Mouse (Mus musculus): ENCODE results near the gene Tomm20l. TPM values are rescaled to one million over a fixed set of nuclear protein-coding genes. Genes with fewer than 3 reads are reported as not detected.
"Not testable (repeated sequence)": the region's sequence is repeated elsewhere in the genome, so short reads cannot be mapped to it uniquely, and the experiment has no call there.

The Tomm20l gene
- total RNA-seq (2014; rRNA removed) = 5.4 TPM in 1 of 2 replicates, not detected in the other
- polyA plus RNA-seq (2015; fragmentation: Nextera tagmentation; extraction: Ambion mirVana) = 0.45 TPM in 1 of 2 replicates, not detected in the other

DNA sequence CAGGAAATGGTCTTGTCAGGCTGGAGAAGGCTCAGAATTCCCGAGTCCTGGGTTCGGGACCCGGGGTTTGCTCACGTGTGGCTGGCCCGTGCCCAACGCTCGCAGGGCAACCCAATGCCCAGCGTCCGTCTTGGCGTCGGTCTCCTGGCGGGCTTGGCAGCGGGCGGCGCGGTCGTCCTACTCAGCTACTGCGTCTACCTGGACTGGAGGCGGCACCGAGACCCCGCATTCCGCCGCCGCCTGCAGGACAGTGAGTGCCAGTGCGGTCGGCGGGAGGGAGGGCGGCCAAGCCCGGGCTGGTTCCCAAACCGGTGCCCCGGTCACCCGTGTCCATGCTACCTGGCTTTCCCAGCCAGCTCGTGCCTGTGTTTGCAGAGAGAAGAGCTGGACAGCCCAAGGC, at the start of gene Tomm20l:
Gene Tomm20l (plus strand): TSS at position 98 of the 400 bp plus-strand sequence.
- 12% methylated on average over 28 of the region's 33 CpGs for WGBS
- TF ChIP-seq CTCF (IDR thresholded peaks at IDR 0.05) = peak; percentile 33; the same call in 1 of the 2 replicates
- ATAC-seq (ENCODE audit: low FRiP score) (no peak), DNase-seq (ENCODE audit: low spot score) (no peak)
- Histone ChIP-seq H3K4me1 (ENCODE audit: insufficient read depth, low read length) (peaks cover 4% of the 10 kb centered on the region), H3K4me3 (ENCODE audit: low read depth, low read length) (peak within 1 kb of the TSS; percentile 14), H3K4me2 (ENCODE audit: low read depth, low read length, poor library complexity, severe bottlenecking) (peak within 1 kb of the TSS; percentile 41), H3K9me3 (ENCODE audit: low read length) (no peaks in the 10 kb centered on the region), H3K36me3 (ENCODE audit: insufficient read depth, low read length) (no peaks in the 10 kb centered on the region), H3K9ac (replicated peaks; ENCODE audit: low read length, poor library complexity, severe bottlenecking) (no peak within 1 kb of the TSS), H3K27me3 (ENCODE audit: insufficient read depth, low read length) (no peaks in the 10 kb centered on the region), H3K27ac (ENCODE audit: low read depth, low read length) (no peak within 1 kb of the TSS)

GRCm38 (mm10) chr12:71069846-71070245, 41.4 kb upstream of the Tomm20l start:
- H3K4me2 ChIP-seq (ENCODE audit: low read depth, low read length, poor library complexity, severe bottlenecking) = no peak overlapping the region
- TF ChIP-seq CTCF (IDR thresholded peaks at IDR 0.05) = no peak
- ATAC-seq (ENCODE audit: low FRiP score) (no peak), DNase-seq (ENCODE audit: low spot score) (no peak)
- H3K4me3 ChIP-seq (ENCODE audit: low read depth, low read length) = no peak overlapping the region
- peaks cover 67% of the 10 kb centered on the region for H3K36me3 ChIP-seq (ENCODE audit: insufficient read depth, low read length)
- no peaks in the 10 kb centered on the region for H3K9me3 ChIP-seq (ENCODE audit: low read length)
- no peak overlapping the region for H3K27ac ChIP-seq (ENCODE audit: low read depth, low read length)
- H3K9ac ChIP-seq (replicated peaks; ENCODE audit: low read length, poor library complexity, severe bottlenecking) = no peak overlapping the region
- H3K4me1 ChIP-seq (ENCODE audit: insufficient read depth, low read length) = no peaks in the 10 kb centered on the region
- no peaks in the 10 kb centered on the region for H3K27me3 ChIP-seq (ENCODE audit: insufficient read depth, low read length)
- WGBS = 96% methylated on average over 17 of the region's 17 CpGs

DNA sequence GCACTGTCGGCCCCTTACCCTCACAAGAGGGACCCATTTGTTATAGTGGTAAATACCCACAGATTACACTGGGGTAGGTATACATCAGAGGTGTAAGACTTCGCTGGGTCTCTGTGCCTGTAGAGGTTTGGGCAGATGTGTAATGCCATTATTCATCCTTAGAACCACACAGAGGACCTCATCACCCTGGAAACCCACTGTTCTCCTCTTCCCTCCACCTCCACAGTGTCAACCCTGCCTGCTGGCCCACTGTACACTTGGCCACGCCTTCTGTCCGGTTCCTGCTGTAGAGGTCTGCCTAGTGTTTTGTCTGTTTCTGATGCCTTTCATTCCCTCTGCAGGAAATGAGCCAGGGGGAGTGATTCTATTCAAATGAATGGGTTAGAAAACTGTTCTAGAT, 39.2 kb upstream of the Tomm20l start:
- H3K4me1 ChIP-seq (ENCODE audit: insufficient read depth, low read length) = no peaks in the 10 kb centered on the region
- H3K4me2 ChIP-seq (ENCODE audit: low read depth, low read length, poor library complexity, severe bottlenecking) = no peak overlapping the region
- no peak for TF ChIP-seq CTCF (IDR thresholded peaks at IDR 0.05)
- no peaks in the 10 kb centered on the region for H3K27me3 ChIP-seq (ENCODE audit: insufficient read depth, low read length)
- 90% methylated on average over 4 of the region's 4 CpGs for WGBS
- DNase-seq (ENCODE audit: low spot score) (no peak), ATAC-seq (ENCODE audit: low FRiP score) (no peak)
- no peaks in the 10 kb centered on the region for H3K9me3 ChIP-seq (ENCODE audit: low read length)
- H3K36me3 ChIP-seq (ENCODE audit: insufficient read depth, low read length) = peaks cover 76% of the 10 kb centered on the region
- H3K9ac ChIP-seq (replicated peaks; ENCODE audit: low read length, poor library complexity, severe bottlenecking) = no peak overlapping the region
- H3K27ac ChIP-seq (ENCODE audit: low read depth, low read length) = no peak overlapping the region
- no peak overlapping the region for H3K4me3 ChIP-seq (ENCODE audit: low read depth, low read length)

DNA sequence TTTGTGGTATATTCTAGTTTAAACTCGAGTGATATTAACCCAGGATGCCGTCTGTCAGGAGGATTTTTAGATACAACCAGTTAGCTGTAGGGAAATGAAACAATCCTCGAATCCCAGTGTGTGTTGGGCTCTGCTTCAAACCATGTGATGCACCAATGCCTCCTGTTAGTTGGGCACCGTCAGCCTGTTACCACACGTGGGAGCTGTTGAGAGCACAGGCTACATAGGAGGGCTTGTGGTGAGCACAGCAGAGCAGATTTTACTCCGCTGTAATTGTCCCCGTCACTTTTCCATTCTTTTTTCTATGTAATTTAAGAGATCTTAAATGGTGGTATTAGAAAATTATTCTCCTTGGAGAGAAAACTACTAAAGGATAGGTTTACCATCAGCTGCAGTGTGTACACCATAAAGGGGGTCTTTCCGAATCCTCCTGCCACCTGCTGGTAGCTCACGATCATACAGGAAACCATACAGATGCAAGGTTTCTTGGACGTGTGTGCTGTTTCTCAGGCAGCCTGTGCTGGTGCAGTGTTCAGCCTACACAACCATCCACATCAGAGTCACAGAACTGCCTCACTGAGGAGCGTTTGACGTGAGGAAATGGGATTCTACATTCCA, 38.0 kb upstream of the Tomm20l start:
- Histone ChIP-seq H3K36me3 (ENCODE audit: insufficient read depth, low read length) (peaks cover 65% of the 10 kb centered on the region), H3K4me2 (ENCODE audit: low read depth, low read length, poor library complexity, severe bottlenecking) (no peak overlapping the region), H3K27ac (ENCODE audit: low read depth, low read length) (no peak overlapping the region), H3K9ac (replicated peaks; ENCODE audit: low read length, poor library complexity, severe bottlenecking) (no peak overlapping the region), H3K27me3 (ENCODE audit: insufficient read depth, low read length) (no peaks in the 10 kb centered on the region), H3K4me3 (ENCODE audit: low read depth, low read length) (no peak overlapping the region), H3K9me3 (ENCODE audit: low read length) (no peaks in the 10 kb centered on the region), H3K4me1 (ENCODE audit: insufficient read depth, low read length) (no peaks in the 10 kb centered on the region)
- ATAC-seq (ENCODE audit: low FRiP score) (peak; percentile 72), DNase-seq (ENCODE audit: low spot score) (peak; percentile 57)
- 60% methylated on average over 12 of the region's 12 CpGs for WGBS
- TF ChIP-seq CTCF (IDR thresholded peaks at IDR 0.05) = peak; percentile 64

GRCm38 (mm10) chr12:71086331-71086730, 24.9 kb upstream of the Tomm20l start:
- TF ChIP-seq CTCF (IDR thresholded peaks at IDR 0.05) = no peak
- WGBS = 93% methylated on average over 8 of the region's 8 CpGs
- Histone ChIP-seq H3K36me3 (ENCODE audit: insufficient read depth, low read length) (peaks cover 10% of the 10 kb centered on the region; the same call in 1 of the 2 replicates), H3K4me1 (ENCODE audit: insufficient read depth, low read length) (no peaks in the 10 kb centered on the region), H3K9ac (replicated peaks; ENCODE audit: low read length, poor library complexity, severe bottlenecking) (no peak overlapping the region), H3K27me3 (ENCODE audit: insufficient read depth, low read length) (no peaks in the 10 kb centered on the region), H3K4me2 (ENCODE audit: low read depth, low read length, poor library complexity, severe bottlenecking) (no peak overlapping the region), H3K4me3 (ENCODE audit: low read depth, low read length) (no peak overlapping the region), H3K27ac (ENCODE audit: low read depth, low read length) (no peak overlapping the region), H3K9me3 (ENCODE audit: low read length) (no peaks in the 10 kb centered on the region)
- DNase-seq (ENCODE audit: low spot score) (no peak), ATAC-seq (ENCODE audit: low FRiP score) (no peak)

DNA sequence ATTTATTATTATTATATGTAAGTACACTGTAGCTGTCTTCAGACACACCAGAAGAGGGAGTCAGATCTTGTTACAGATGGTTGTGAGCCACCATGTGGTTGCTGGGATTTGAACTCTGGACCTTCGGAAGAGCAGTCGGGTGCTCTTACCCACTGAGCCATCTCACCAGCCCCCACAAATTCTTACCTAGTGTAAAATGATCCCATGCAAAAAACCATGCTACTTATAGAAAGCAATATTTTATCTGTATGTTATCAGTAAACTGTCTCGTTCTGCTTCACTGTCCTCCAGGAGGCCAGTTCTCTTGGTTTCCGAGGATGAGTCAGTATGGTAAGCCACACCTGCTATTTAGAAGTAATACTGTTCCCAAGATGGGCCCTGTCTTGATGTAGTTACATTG, 7.0 kb upstream of the Tomm20l start:
- not testable (repeated sequence) for ATAC-seq (ENCODE audit: low FRiP score); H3K27me3 ChIP-seq (ENCODE audit: insufficient read depth, low read length); H3K4me3 ChIP-seq (ENCODE audit: low read depth, low read length); H3K4me1 ChIP-seq (ENCODE audit: insufficient read depth, low read length); H3K4me2 ChIP-seq (ENCODE audit: low read depth, low read length, poor library complexity, severe bottlenecking); H3K9ac ChIP-seq (replicated peaks; ENCODE audit: low read length, poor library complexity, severe bottlenecking); DNase-seq (ENCODE audit: low spot score); H3K9me3 ChIP-seq (ENCODE audit: low read length); H3K36me3 ChIP-seq (ENCODE audit: insufficient read depth, low read length); H3K27ac ChIP-seq (ENCODE audit: low read depth, low read length)
- WGBS = 93% methylated on average over 4 of the region's 4 CpGs
